Mouse (Mus musculus) MEL (cell line): ENCODE data around the gene Mstn. TPM values are rescaled to one million over a fixed set of nuclear protein-coding genes. Genes with fewer than 3 reads are reported as not detected.

Experiments used
- DNase-seq: peaks from one replicate; pipeline ENCODE4 v3.0.0; 2011; ENCODE audit warnings: low read depth, low spot score
- H3K27ac ChIP-seq: 2 replicates; pipeline ENCODE4 v1.5.1; 2012; ENCODE audit warnings: low read depth, mild to moderate bottlenecking, control low read depth, low read length, moderate library complexity; ENCODE audit not compliant: control insufficient read depth
- H3K27me3 ChIP-seq, 2 experiments: fragments of 150-350 bp in 1 of 2; sonication (generic) in 1 of 2; 2 replicates each; pipeline ENCODE4 v1.6.1; 2012; ENCODE audit warnings: low read length in 2 of 2, mild to moderate bottlenecking in 2 of 2, improper control_type of control experiment in 1 of 2, moderate library complexity in 1 of 2; ENCODE audit not compliant: insufficient read depth in 2 of 2, control insufficient read depth in 1 of 2
- H3K36me3 ChIP-seq, 2 experiments: 2 replicates each; pipeline ENCODE4 v1.6.1; 2012 to 2014; ENCODE audit warnings: low read length in 2 of 2, improper control_type of control experiment in 1 of 2, inconsistent platforms in 1 of 2, mild to moderate bottlenecking in 1 of 2; ENCODE audit not compliant: insufficient read depth in 2 of 2, control insufficient read depth in 1 of 2
- H3K4me1 ChIP-seq, 2 experiments: fragments of 150-350 bp in 1 of 2; sonication (generic) in 1 of 2; 2 replicates each; pipeline ENCODE4 v1.6.1; 2012; ENCODE audit warnings: low read length in 2 of 2, improper control_type of control experiment in 1 of 2, mild to moderate bottlenecking in 1 of 2; ENCODE audit not compliant: insufficient read depth in 2 of 2, control insufficient read depth in 1 of 2
- H3K4me3 ChIP-seq, 2 experiments: fragments of 150-350 bp in 1 of 2; sonication (generic) in 1 of 2; 2 replicates each; pipeline ENCODE4 v1.5.1; 2012; ENCODE audit warnings: low read depth in 2 of 2, low read length in 2 of 2, mild to moderate bottlenecking in 2 of 2, moderate library complexity in 2 of 2, control low read depth in 1 of 2, improper control_type of control experiment in 1 of 2; ENCODE audit not compliant: control insufficient read depth in 1 of 2, insufficient read depth in 1 of 2
- H3K79me2 ChIP-seq: 2 replicates; pipeline ENCODE4 v1.6.1; 2012; ENCODE audit warnings: mild to moderate bottlenecking, low read length, moderate library complexity; ENCODE audit not compliant: control insufficient read depth, poor library complexity, insufficient read depth
- H3K9ac ChIP-seq: 2 replicates; pipeline ENCODE4 v1.6.1; 2012; ENCODE audit warnings: low read depth, mild to moderate bottlenecking, control low read depth, low read length, moderate library complexity; ENCODE audit not compliant: control insufficient read depth, poor library complexity, severe bottlenecking
- H3K9me3 ChIP-seq: fragments of 150-350 bp; sonication (generic); replicated peaks from 2 replicates; pipeline ENCODE4 v1.6.1; 2012; ENCODE audit warnings: mild to moderate bottlenecking, low read length, improper control_type of control experiment, moderate library complexity; ENCODE audit not compliant: insufficient read depth
- BHLHE40 ChIP-seq: IDR thresholded peaks from 2 replicates; pipeline ENCODE4 v1.6.1; 2012; ENCODE audit warnings: low read depth, mild to moderate bottlenecking, inconsistent platforms, low read length, improper control_type of control experiment, borderline replicate concordance
- CHD1 ChIP-seq: IDR thresholded peaks from 2 replicates; pipeline ENCODE4 v1.6.1; 2012; ENCODE audit warnings: low read depth, mild to moderate bottlenecking, inconsistent platforms, low read length, improper control_type of control experiment
- CHD2 ChIP-seq: IDR thresholded peaks from 2 replicates; pipeline ENCODE4 v1.6.1; 2011; ENCODE audit warnings: low read length, improper control_type of control experiment
- CTCF ChIP-seq, 3 experiments: IDR thresholded peaks in 2 of 3; conservative IDR thresholded peaks in 1 of 3; 2 replicates each; pipeline ENCODE4 v1.5.1; 2011 to 2012; ENCODE audit warnings: low read length in 3 of 3, low read depth in 2 of 3, mild to moderate bottlenecking in 2 of 3, improper control_type of control experiment in 1 of 3, inconsistent platforms in 1 of 3, mixed read lengths in 1 of 3, moderate library complexity in 1 of 3; ENCODE audit not compliant: control insufficient read depth in 1 of 3, insufficient read depth in 1 of 3, poor library complexity in 1 of 3, severe bottlenecking in 1 of 3
- E2F4 ChIP-seq: IDR thresholded peaks from 2 replicates; pipeline ENCODE4 v1.6.1; 2011; ENCODE audit warnings: low read depth, low read length, improper control_type of control experiment, borderline replicate concordance
- EP300 ChIP-seq, 2 experiments: IDR thresholded peaks; 2 replicates each; pipeline ENCODE4 v1.6.1; 2011; ENCODE audit warnings: improper control_type of control experiment in 2 of 2, low read length in 2 of 2, low read depth in 1 of 2, mild to moderate bottlenecking in 1 of 2
- HCFC1 ChIP-seq: IDR thresholded peaks from 2 replicates; pipeline ENCODE4 v1.6.1; 2012; ENCODE audit warnings: low read depth, mild to moderate bottlenecking, inconsistent platforms, low read length, improper control_type of control experiment, moderate library complexity
- JUND ChIP-seq: IDR thresholded peaks from 2 replicates; pipeline ENCODE4 v1.6.1; 2011; ENCODE audit warnings: low read depth, mild to moderate bottlenecking, improper control_type of control experiment, low read length
- KAT2A ChIP-seq: conservative IDR thresholded peaks from 2 replicates; pipeline ENCODE4 v1.6.1; 2012; ENCODE audit warnings: low read depth, low read length, improper control_type of control experiment, inconsistent platforms
- MAX ChIP-seq: IDR thresholded peaks from 2 replicates; pipeline ENCODE4 v1.6.1; 2011; ENCODE audit warnings: low read length, improper control_type of control experiment
- MAZ ChIP-seq: IDR thresholded peaks from 2 replicates; pipeline ENCODE4 v1.6.1; 2012; ENCODE audit warnings: low read depth, mild to moderate bottlenecking, inconsistent platforms, low read length, improper control_type of control experiment
- MEF2A ChIP-seq: IDR thresholded peaks from 2 replicates; pipeline ENCODE4 v1.6.1; 2014; ENCODE audit warnings: low read depth, mild to moderate bottlenecking, inconsistent platforms, low read length, improper control_type of control experiment; ENCODE audit not compliant: poor library complexity, insufficient replicate concordance, severe bottlenecking; ENCODE audit errors: extremely low read depth
- MXI1 ChIP-seq: IDR thresholded peaks from 2 replicates; pipeline ENCODE4 v1.6.1; 2011; ENCODE audit warnings: mild to moderate bottlenecking, low read depth, low read length, improper control_type of control experiment
- MYB ChIP-seq: IDR thresholded peaks from 2 replicates; pipeline ENCODE4 v1.6.1; 2011; ENCODE audit warnings: mild to moderate bottlenecking, low read depth, low read length, improper control_type of control experiment
- NRF1 ChIP-seq: IDR thresholded peaks from 2 replicates; pipeline ENCODE4 v1.6.1; 2014; ENCODE audit warnings: low read depth, mild to moderate bottlenecking, inconsistent platforms, low read length, improper control_type of control experiment, moderate library complexity; ENCODE audit not compliant: poor library complexity, insufficient read depth, severe bottlenecking
- POLR2A ChIP-seq, 2 experiments: IDR thresholded peaks; 2 replicates each; pipeline ENCODE4 v1.6.1; 2011 to 2012; ENCODE audit warnings: low read length in 2 of 2, mild to moderate bottlenecking in 2 of 2, control low read depth in 1 of 2, improper control_type of control experiment in 1 of 2, low read depth in 1 of 2, moderate library complexity in 1 of 2; ENCODE audit not compliant: control insufficient read depth in 1 of 2, insufficient read depth in 1 of 2, poor library complexity in 1 of 2
- POLR2AphosphoS2 ChIP-seq: IDR thresholded peaks from 2 replicates; pipeline ENCODE4 v1.6.1; 2011; ENCODE audit warnings: low read length, improper control_type of control experiment
- POLR2AphosphoS5 ChIP-seq: IDR thresholded peaks from 2 replicates; pipeline ENCODE4 v1.6.1; 2012; ENCODE audit warnings: low read depth, borderline replicate concordance, mild to moderate bottlenecking, inconsistent platforms, low read length, moderate library complexity, mixed read lengths
- RAD21 ChIP-seq: IDR thresholded peaks from 2 replicates; pipeline ENCODE4 v1.6.1; 2011; ENCODE audit warnings: mild to moderate bottlenecking, low read depth, low read length, improper control_type of control experiment
- RCOR1 ChIP-seq: IDR thresholded peaks from 2 replicates; pipeline ENCODE4 v1.6.1; 2012; ENCODE audit warnings: low read depth, mild to moderate bottlenecking, inconsistent platforms, low read length, improper control_type of control experiment
- SIN3A ChIP-seq: IDR thresholded peaks from 2 replicates; pipeline ENCODE4 v1.6.1; 2012; ENCODE audit warnings: low read length, improper control_type of control experiment, inconsistent platforms
- SMC3 ChIP-seq: IDR thresholded peaks from 2 replicates; pipeline ENCODE4 v1.6.1; 2011; ENCODE audit warnings: low read depth, low read length, improper control_type of control experiment
- TAL1 ChIP-seq: IDR thresholded peaks from 2 replicates; pipeline ENCODE4 v1.6.1; 2012; ENCODE audit warnings: mild to moderate bottlenecking, inconsistent platforms, low read length, moderate library complexity, mixed read lengths
- TBP ChIP-seq: IDR thresholded peaks from 2 replicates; pipeline ENCODE4 v1.8.0; 2011; ENCODE audit warnings: low read depth, low read length, improper control_type of control experiment
- USF1 ChIP-seq: IDR thresholded peaks from 2 replicates; pipeline ENCODE4 v1.6.1; 2014; ENCODE audit warnings: low read depth, mild to moderate bottlenecking, inconsistent platforms, low read length, improper control_type of control experiment, moderate library complexity
- USF2 ChIP-seq, 2 experiments: IDR thresholded peaks; 2 replicates each; pipeline ENCODE4 v1.6.1; 2011 to 2012; ENCODE audit warnings: improper control_type of control experiment in 2 of 2, low read length in 2 of 2, borderline replicate concordance in 1 of 2, inconsistent platforms in 1 of 2, low read depth in 1 of 2, mild to moderate bottlenecking in 1 of 2; ENCODE audit not compliant: insufficient read depth in 1 of 2
- ZC3H11A ChIP-seq: IDR thresholded peaks from 2 replicates; pipeline ENCODE4 v1.6.1; 2012; ENCODE audit warnings: low read depth, mild to moderate bottlenecking, inconsistent platforms, low read length, improper control_type of control experiment
- ZKSCAN1 ChIP-seq: IDR thresholded peaks from 2 replicates; pipeline ENCODE4 v1.6.1; 2012; ENCODE audit warnings: low read depth, mild to moderate bottlenecking, inconsistent platforms, low read length, improper control_type of control experiment, moderate library complexity
- ZMIZ1 ChIP-seq: IDR thresholded peaks from 2 replicates; pipeline ENCODE4 v1.6.1; 2012; ENCODE audit warnings: low read depth, mild to moderate bottlenecking, inconsistent platforms, low read length, improper control_type of control experiment, moderate library complexity
- ZNF384 ChIP-seq: IDR thresholded peaks from 2 replicates; pipeline ENCODE4 v1.6.1; 2012; ENCODE audit warnings: low read depth, mild to moderate bottlenecking, inconsistent platforms, low read length, improper control_type of control experiment
- polyA plus RNA-seq, 2 experiments: library from polyadenylated mRNA; stranded (reverse) in 1 of 2; unstranded in 1 of 2; fragments of >175 nt in 1 of 2; fragments of >200 nt in 1 of 2; gene quantifications; 2 replicates each; pipeline versions ENCODE4 v1.2.1 to v1.2.4; 2012; ENCODE audit warnings: low replicate concordance in 2 of 2, low read depth in 1 of 2; ENCODE audit not compliant: insufficient read length in 2 of 2, insufficient read depth in 1 of 2, missing spikeins in 1 of 2
- total RNA-seq: library from RNA; depleted of rRNA; stranded (reverse); fragments of 300-350 nt; gene quantifications from 2 replicates; pipeline ENCODE4 v1.2.3, GENCODE M21; 2012

Mstn gene
- total and polyA plus RNA-seq, 3 experiments, result not detected

DNA sequence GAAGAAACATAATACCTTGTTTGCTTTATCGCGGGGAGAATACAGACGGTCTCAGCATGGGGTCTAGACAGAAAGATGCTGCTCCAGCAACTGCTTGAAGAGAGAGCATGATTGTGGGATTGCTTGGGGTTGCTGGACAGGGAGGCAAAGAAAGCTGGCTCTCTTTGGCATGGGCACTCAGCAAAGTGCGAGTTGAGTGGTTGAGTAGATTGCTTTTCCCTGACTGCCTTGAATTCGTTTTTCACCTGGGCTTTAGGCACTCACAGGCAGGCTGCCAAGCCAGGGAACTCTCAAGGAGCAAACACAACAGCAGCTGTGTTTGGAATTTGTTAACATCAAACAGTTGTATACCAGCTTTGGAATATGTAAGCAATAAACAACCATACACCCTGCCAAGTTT lies 41.4 kb upstream of the Mstn start, which contains the start of gene 1700019D03Rik:
TSS of gene 1700019D03Rik (minus strand) at position 101 of the 400 bp plus-strand sequence.
- Histone ChIP-seq H3K27me3 (peaks cover 0 to 4% of the 10 kb centered on the region in 2 experiments; a peak in 3 of 4 replicates), H3K36me3 (no peaks in the 10 kb centered on the region), H3K4me1 (no peaks in the 10 kb centered on the region), H3K4me3 (no peak within 1 kb of the TSS), H3K79me2 (no peaks in the 10 kb centered on the region), H3K9ac (no peak within 1 kb of the TSS), H3K9me3 (no peaks in the 10 kb centered on the region), H3K27ac (no peak within 1 kb of the TSS)
- DNase-seq, result no peak
- TF ChIP-seq POLR2A (IDR thresholded peaks at IDR 0.05; ENCODE audit: control insufficient read depth in 1 of 2, insufficient read depth in 1 of 2, low read depth in 1 of 2, low read length in 2 of 2, poor library complexity in 1 of 2) (no peak), USF2 (IDR thresholded peaks at IDR 0.05; ENCODE audit: borderline replicate concordance in 1 of 2, insufficient read depth in 1 of 2, low read depth in 1 of 2, low read length in 2 of 2) (no peak), CHD2 (no peak), HCFC1 (no peak), MXI1 (no peak), POLR2AphosphoS5 (no peak), MEF2A (no peak), TBP (no peak), RAD21 (no peak), E2F4 (no peak), RCOR1 (no peak), SIN3A (no peak), NRF1 (no peak), POLR2AphosphoS2 (no peak)

DNA sequence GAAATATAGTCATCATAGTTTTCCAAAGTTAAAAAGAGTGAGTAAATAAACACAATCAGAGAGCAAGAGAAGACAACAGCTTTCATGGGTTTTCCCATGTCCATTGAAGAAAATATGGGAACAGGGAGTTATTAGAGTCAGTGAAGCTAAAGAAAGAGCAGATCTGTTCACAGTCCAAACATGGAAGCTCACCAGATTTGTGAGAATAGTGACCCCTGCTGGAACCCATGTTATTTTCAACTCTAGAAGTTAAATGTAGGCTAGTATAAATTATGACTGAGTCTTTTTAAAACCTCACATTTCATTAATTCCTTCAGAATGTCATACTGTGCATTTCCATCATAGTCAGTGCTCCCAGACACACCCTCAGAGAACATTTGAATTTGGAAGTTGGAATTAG lies 28.9 kb upstream of the Mstn start:
- Histone ChIP-seq H3K79me2 (no peaks in the 10 kb centered on the region), H3K27ac (no peak overlapping the region), H3K9me3 (no peaks in the 10 kb centered on the region), H3K4me3 (no peak overlapping the region), H3K27me3 (peaks cover 5% of the 10 kb centered on the region in 2 experiments; a peak in 3 of 4 replicates), H3K9ac (no peak overlapping the region), H3K36me3 (no peaks in the 10 kb centered on the region), H3K4me1 (no peaks in the 10 kb centered on the region)
- DNase-seq, result peak; percentile 50
- TF ChIP-seq TAL1, result no peak
- no peak for TF ChIP-seq ZNF384
- no peak for TF ChIP-seq MEF2A
- no peak for TF ChIP-seq EP300 (IDR thresholded peaks at IDR 0.05; ENCODE audit: low read depth in 1 of 2, low read length in 2 of 2)
- TF ChIP-seq ZC3H11A, result 0 out of 2 replicates have a peak, but pooled peaks have one; percentile 29
- no peak for TF ChIP-seq CHD1
- TF ChIP-seq ZMIZ1, result no peak
- TF ChIP-seq MYB, result no peak
- no peak for TF ChIP-seq MAX
- TF ChIP-seq RAD21, result peak; percentile 63
- TF ChIP-seq CTCF (IDR thresholded peaks at IDR 0.05 in 2 of 3, conservative IDR thresholded peaks at IDR 0.05 in 1 of 3; ENCODE audit: control insufficient read depth in 1 of 3, insufficient read depth in 1 of 3, low read depth in 2 of 3, low read length in 3 of 3, poor library complexity in 1 of 3, severe bottlenecking in 1 of 3), result peak in 2 of 3 experiments; percentile 33 to 57; a peak in 3 of 6 replicates
- TF ChIP-seq CHD2, result no peak
- TF ChIP-seq JUND, result no peak
- no peak for TF ChIP-seq E2F4
- TF ChIP-seq BHLHE40, result no peak
- TF ChIP-seq MAZ, result no peak
- no peak for TF ChIP-seq USF1
- no peak for TF ChIP-seq KAT2A
- TF ChIP-seq TBP, result no peak
- no peak for TF ChIP-seq ZKSCAN1
- TF ChIP-seq SMC3, result peak; percentile 50
